Mouse (Mus musculus) left cerebral cortex, postnatal 25 days (tissue): ENCODE measurements around the gene Adm. TPM values are rescaled to one million over a fixed set of nuclear protein-coding genes. Genes with fewer than 3 reads are reported as not detected.

Source experiments
- DNase-seq, 2 experiments: peaks; one replicate each; pipeline ENCODE4 v3.0.0; 2022; ENCODE audit warnings: low spot score in 2 of 2, mixed read lengths in 1 of 2
- intact Hi-C: fragments of 180-260 bp; cut with DNase I; formaldehyde crosslinking; loops from one replicate; pipeline ENCODE4 v1.15.1; 2025
- total RNA-seq, 2 experiments: library from RNA; stranded (reverse); gene quantifications; 2 replicates each; pipeline ENCODE4 v1.2.3; 2021

The Adm gene
- total RNA-seq, 2 experiments from 2014 or later = 2.0 to 2.3 TPM

GRCm38 (mm10) chr7:110650491-110650890 is 23.0 kb downstream of the Adm start:
- intact Hi-C loops = no loop called here
- no peak for DNase-seq

- DNase-seq = no peak
- intact Hi-C loops = no loop called here
Observed at GRCm38 (mm10) chr7:110651091-110651490, 23.6 kb downstream of the Adm start.

- no peak for DNase-seq
- intact Hi-C loops = no loop called here
Observed at GRCm38 (mm10) chr7:110655230-110655629, 27.8 kb downstream of the Adm start.

GRCm38 (mm10) chr7:110655966-110656365 is 28.5 kb downstream of the Adm start:
- no peak for DNase-seq
- intact Hi-C loops = no loop called here

GRCm38 (mm10) chr7:110658378-110658928 is 31.0 kb downstream of the Adm start:
- DNase-seq = no peak
- intact Hi-C loops = no loop called here

- DNase-seq = no peak
Observed at GRCm38 (mm10) chr7:110666537-110666936, 39.1 kb downstream of the Adm start.

GRCm38 (mm10) chr7:110668247-110668646 is 40.8 kb downstream of the Adm start:
- intact Hi-C loops = no loop called here
- DNase-seq = no peak

More at GRCm38 (mm10) chr7:110666537-110666936, 39.1 kb downstream of the Adm start:
- intact Hi-C loops = no loop called here

- intact Hi-C loops = no loop called here
- DNase-seq = no peak
Observed at GRCm38 (mm10) chr7:110668756-110669155, 41.3 kb downstream of the Adm start.

- no peak for DNase-seq
- intact Hi-C loops = no loop called here
Observed at GRCm38 (mm10) chr7:110671121-110671680, 43.7 kb downstream of the Adm start.

Other genes with a start within 250 kb of the Adm start
- 10 to 100 TPM; 58.3 to 70.2 TPM for gene Sbf2, start 12.7 kb upstream of the Adm start, total RNA-seq
- 10 to 100 TPM; 22.0 to 24.2 TPM for gene Ampd3, start 140.5 kb downstream of the Adm start, total RNA-seq
- 10 to 100 TPM; 70.9 to 82.1 TPM for gene Rnf141, start 216.8 kb downstream of the Adm start, total RNA-seq
- gene Lyve1, start 235.6 kb downstream of the Adm start, total RNA-seq = 1 to 10 TPM; 1.3 to 3.0 TPM